Mouse (Mus musculus) erythroid progenitor cell, adult 5-6 weeks (primary cell): ENCODE data around the gene Fgf14. TPM values are rescaled to one million over a fixed set of nuclear protein-coding genes. Genes with fewer than 3 reads are reported as not detected.
"Not testable (repeated sequence)": the region's sequence is repeated elsewhere in the genome, so short reads cannot be mapped to it uniquely, and the experiment has no call there.

Experiments
- ATAC-seq: replicated peaks from 2 replicates; pipeline ENCODE4 v1.8.0; 2016; ENCODE audit warnings: moderate number of reproducible peaks, mild to moderate bottlenecking, moderate TSS enrichment, inconsistent platforms; ENCODE audit not compliant: poor library complexity, low FRiP score, severe bottlenecking
- total RNA-seq, 2 experiments: library from RNA; stranded (forward) in 1 of 2; stranded (reverse) in 1 of 2; fragments of 150-400 nt in 1 of 2; fragments of 186-747, 209-891 nt in 1 of 2; gene quantifications; 2 replicates each; pipeline versions ENCODE4 v1.2.3 to v1.2.4; 2015 to 2017; ENCODE audit warnings: low replicate concordance in 2 of 2

Gene Fgf14
- total RNA-seq (2015; ENCODE audit: low replicate concordance) (not detected in 2 replicates), total RNA-seq (2017; ENCODE audit: low replicate concordance) (not detected in 2 replicates)

- no peak for ATAC-seq
Measured at GRCm38 (mm10) chr14:124676506-124677177, at the start of gene Fgf14. Gene Fgf14 (minus strand): TSS chr14:124677127.

- ATAC-seq = no peak
Measured at GRCm38 (mm10) chr14:124677379-124677778, 452 bp upstream of the Fgf14 start.

GRCm38 (mm10) chr14:124675654-124676505 lies 1.0 kb downstream of the Fgf14 start:
- ATAC-seq = no peak

- no peak for ATAC-seq
Measured at GRCm38 (mm10) chr14:124675142-124675653, 1.7 kb downstream of the Fgf14 start.

GRCm38 (mm10) chr14:124674536-124675141 lies 2.3 kb downstream of the Fgf14 start:
- ATAC-seq = no peak

- no peak for ATAC-seq
Measured at GRCm38 (mm10) chr14:124669739-124670138, 7.2 kb downstream of the Fgf14 start.

- ATAC-seq = no peak
Measured at GRCm38 (mm10) chr14:124642822-124643221, 34.1 kb downstream of the Fgf14 start.

GRCm38 (mm10) chr14:124634881-124635280 lies 42.0 kb downstream of the Fgf14 start:
- no peak for ATAC-seq

- no peak for ATAC-seq
Measured at GRCm38 (mm10) chr14:124613473-124613872, 63.5 kb downstream of the Fgf14 start.

- ATAC-seq = no peak
Measured at GRCm38 (mm10) chr14:124606036-124606711, 70.8 kb downstream of the Fgf14 start.

GRCm38 (mm10) chr14:124605031-124605743 lies 71.7 kb downstream of the Fgf14 start:
- ATAC-seq = no peak

- ATAC-seq = no peak
Measured at GRCm38 (mm10) chr14:124576571-124576970, 100.4 kb downstream of the Fgf14 start.

GRCm38 (mm10) chr14:124575130-124575885 lies 101.6 kb downstream of the Fgf14 start:
- ATAC-seq = no peak

- no peak for ATAC-seq
Measured at GRCm38 (mm10) chr14:124566445-124566844, 110.5 kb downstream of the Fgf14 start.

GRCm38 (mm10) chr14:124561544-124561943 lies 115.4 kb downstream of the Fgf14 start:
- no peak for ATAC-seq

- ATAC-seq = no peak
Measured at GRCm38 (mm10) chr14:124536106-124536505, 140.8 kb downstream of the Fgf14 start.

GRCm38 (mm10) chr14:124535376-124535775 lies 141.6 kb downstream of the Fgf14 start:
- ATAC-seq = not testable (repeated sequence)

- ATAC-seq = no peak
Measured at GRCm38 (mm10) chr14:124532051-124532450, 144.9 kb downstream of the Fgf14 start.
